Mouse (Mus musculus): ENCODE results near the gene Grhl1. TPM values are rescaled to one million over a fixed set of nuclear protein-coding genes. Genes with fewer than 3 reads are reported as not detected.

Grhl1 gene
- total and polyA plus RNA-seq, 2 experiments from 2014 or later = 2.3 to 2.7 TPM

- Histone ChIP-seq H3K9me3 (ENCODE audit: low read length) (no peaks in the 10 kb centered on the region), H3K4me3 (ENCODE audit: low read depth, low read length) (no peak overlapping the region), H3K27ac (ENCODE audit: low read depth, low read length) (no peak overlapping the region), H3K27me3 (ENCODE audit: insufficient read depth, low read length) (no peaks in the 10 kb centered on the region), H3K36me3 (ENCODE audit: insufficient read depth) (peaks cover 64% of the 10 kb centered on the region), H3K4me2 (ENCODE audit: low read depth) (no peak overlapping the region), H3K4me1 (ENCODE audit: insufficient read depth) (no peaks in the 10 kb centered on the region), H3K9ac (no peak overlapping the region)
- DNase-seq = no peak
- ATAC-seq = no peak
- TF ChIP-seq CTCF (IDR thresholded peaks at IDR 0.05; ENCODE audit: low read depth) = no peak
- 88% methylated on average over 8 of the region's 8 CpGs for WGBS
Measured at GRCm38 (mm10) chr12:24547686-24548085, 24.4 kb upstream of the Grhl1 start.

GRCm38 (mm10) chr12:24548885-24549284, 23.2 kb upstream of the Grhl1 start:
- Histone ChIP-seq H3K4me2 (ENCODE audit: low read depth) (no peak overlapping the region), H3K4me3 (ENCODE audit: low read depth, low read length) (no peak overlapping the region), H3K4me1 (ENCODE audit: insufficient read depth) (no peaks in the 10 kb centered on the region), H3K27me3 (ENCODE audit: insufficient read depth, low read length) (no peaks in the 10 kb centered on the region), H3K9ac (no peak overlapping the region), H3K36me3 (ENCODE audit: insufficient read depth) (peaks cover 67% of the 10 kb centered on the region), H3K9me3 (ENCODE audit: low read length) (no peaks in the 10 kb centered on the region), H3K27ac (ENCODE audit: low read depth, low read length) (no peak overlapping the region)
- no peak for ATAC-seq
- TF ChIP-seq CTCF (IDR thresholded peaks at IDR 0.05; ENCODE audit: low read depth) = no peak
- no peak for DNase-seq
- WGBS = 78% methylated on average over 6 of the region's 6 CpGs

GRCm38 (mm10) chr12:24552531-24552930, 19.6 kb upstream of the Grhl1 start:
- Histone ChIP-seq H3K27me3 (ENCODE audit: insufficient read depth, low read length) (no peaks in the 10 kb centered on the region), H3K9me3 (ENCODE audit: low read length) (no peaks in the 10 kb centered on the region), H3K9ac (no peak overlapping the region), H3K27ac (ENCODE audit: low read depth, low read length) (no peak overlapping the region), H3K36me3 (ENCODE audit: insufficient read depth) (peaks cover 58% of the 10 kb centered on the region), H3K4me2 (ENCODE audit: low read depth) (no peak overlapping the region), H3K4me1 (ENCODE audit: insufficient read depth) (no peaks in the 10 kb centered on the region), H3K4me3 (ENCODE audit: low read depth, low read length) (no peak overlapping the region)
- no peak for TF ChIP-seq CTCF (IDR thresholded peaks at IDR 0.05; ENCODE audit: low read depth)
- DNase-seq (no peak), ATAC-seq (no peak)
- 77% methylated on average over 2 of the region's 2 CpGs for WGBS

GRCm38 (mm10) chr12:24555976-24556375, 16.1 kb upstream of the Grhl1 start:
- 77% methylated on average over 8 of the region's 8 CpGs for WGBS
- DNase-seq = no peak
- H3K4me1 ChIP-seq (ENCODE audit: insufficient read depth) = no peaks in the 10 kb centered on the region
- ATAC-seq = no peak
- no peaks in the 10 kb centered on the region for H3K9me3 ChIP-seq (ENCODE audit: low read length)
- no peak overlapping the region for H3K27ac ChIP-seq (ENCODE audit: low read depth, low read length)
- no peaks in the 10 kb centered on the region for H3K27me3 ChIP-seq (ENCODE audit: insufficient read depth, low read length)
- no peak overlapping the region for H3K4me3 ChIP-seq (ENCODE audit: low read depth, low read length)
- no peak for TF ChIP-seq CTCF (IDR thresholded peaks at IDR 0.05; ENCODE audit: low read depth)
- peaks cover 45% of the 10 kb centered on the region for H3K36me3 ChIP-seq (ENCODE audit: insufficient read depth)
- H3K4me2 ChIP-seq (ENCODE audit: low read depth) = no peak overlapping the region
- no peak overlapping the region for H3K9ac ChIP-seq

GRCm38 (mm10) chr12:24563395-24563960, 8.6 kb upstream of the Grhl1 start:
- Histone ChIP-seq H3K4me1 (ENCODE audit: insufficient read depth) (no peaks in the 10 kb centered on the region), H3K4me2 (ENCODE audit: low read depth) (no peak overlapping the region), H3K4me3 (ENCODE audit: low read depth, low read length) (no peak overlapping the region), H3K27ac (ENCODE audit: low read depth, low read length) (no peak overlapping the region), H3K9ac (no peak overlapping the region), H3K27me3 (ENCODE audit: insufficient read depth, low read length) (no peaks in the 10 kb centered on the region), H3K9me3 (ENCODE audit: low read length) (no peaks in the 10 kb centered on the region), H3K36me3 (ENCODE audit: insufficient read depth) (peaks cover 17% of the 10 kb centered on the region)
- no peak for TF ChIP-seq CTCF (IDR thresholded peaks at IDR 0.05; ENCODE audit: low read depth)
- ATAC-seq (no peak), DNase-seq (no peak)
- WGBS = 93% methylated on average over 7 of the region's 7 CpGs

GRCm38 (mm10) chr12:24565311-24565710, 6.8 kb upstream of the Grhl1 start:
- Histone ChIP-seq H3K4me1 (ENCODE audit: insufficient read depth) (no peaks in the 10 kb centered on the region), H3K9me3 (ENCODE audit: low read length) (no peaks in the 10 kb centered on the region), H3K9ac (no peak overlapping the region), H3K4me2 (ENCODE audit: low read depth) (no peak overlapping the region), H3K27me3 (ENCODE audit: insufficient read depth, low read length) (no peaks in the 10 kb centered on the region), H3K27ac (ENCODE audit: low read depth, low read length) (no peak overlapping the region), H3K36me3 (ENCODE audit: insufficient read depth) (peaks cover 1% of the 10 kb centered on the region; the same call in 1 of the 2 replicates), H3K4me3 (ENCODE audit: low read depth, low read length) (no peak overlapping the region)
- no peak for DNase-seq
- ATAC-seq = no peak
- TF ChIP-seq CTCF (IDR thresholded peaks at IDR 0.05; ENCODE audit: low read depth) = no peak
- WGBS = 67% methylated on average over 6 of the region's 6 CpGs

GRCm38 (mm10) chr12:24567606-24568005, 4.5 kb upstream of the Grhl1 start:
- 55% methylated on average over 3 of the region's 3 CpGs for WGBS
- Histone ChIP-seq H3K27ac (ENCODE audit: low read depth, low read length) (no peak overlapping the region), H3K36me3 (ENCODE audit: insufficient read depth) (no peaks in the 10 kb centered on the region), H3K9me3 (ENCODE audit: low read length) (no peaks in the 10 kb centered on the region), H3K4me1 (ENCODE audit: insufficient read depth) (no peaks in the 10 kb centered on the region), H3K9ac (no peak overlapping the region), H3K4me3 (ENCODE audit: low read depth, low read length) (no peak overlapping the region), H3K4me2 (ENCODE audit: low read depth) (no peak overlapping the region), H3K27me3 (ENCODE audit: insufficient read depth, low read length) (no peaks in the 10 kb centered on the region)
- ATAC-seq = no peak
- no peak for DNase-seq
- TF ChIP-seq CTCF (IDR thresholded peaks at IDR 0.05; ENCODE audit: low read depth) = no peak
